Mouse (Mus musculus) hindbrain, embryonic 13.5 days (tissue): Measurements from ENCODE around the gene Znrf1. TPM values are rescaled to one million over a fixed set of nuclear protein-coding genes. Genes with fewer than 3 reads are reported as not detected.

ENCODE experiments used
- ATAC-seq: fragments of 200-750 bp; cut with Nextera tagmentation; 2 replicates; pipeline ENCODE4 v1.8.0; 2017; ENCODE audit warnings: moderate TSS enrichment; ENCODE audit not compliant: low FRiP score
- H3K27ac ChIP-seq: fragments of 300-500 bp; sonication (generic); 2 replicates; pipeline ENCODE4 v1.5.1; 2015; ENCODE audit warnings: inconsistent platforms, mild to moderate bottlenecking, moderate library complexity
- H3K27me3 ChIP-seq: fragments of 300-500 bp; sonication (generic); 2 replicates; pipeline ENCODE4 v1.6.1; 2015; ENCODE audit warnings: mild to moderate bottlenecking, inconsistent platforms
- H3K36me3 ChIP-seq: fragments of 300-500 bp; sonication (generic); 2 replicates; pipeline ENCODE4 v1.6.1; 2015; ENCODE audit warnings: mild to moderate bottlenecking, inconsistent platforms
- H3K4me1 ChIP-seq: fragments of 300-500 bp; sonication (generic); replicated peaks from 2 replicates; pipeline ENCODE4 v1.6.1; 2015; ENCODE audit warnings: inconsistent platforms
- H3K4me2 ChIP-seq: fragments of 300-500 bp; sonication (generic); 2 replicates; pipeline ENCODE4 v1.6.1; 2015; ENCODE audit warnings: inconsistent platforms, mild to moderate bottlenecking, moderate library complexity
- H3K4me3 ChIP-seq: fragments of 300-500 bp; sonication (generic); 2 replicates; pipeline ENCODE4 v1.5.1; 2015; ENCODE audit warnings: mild to moderate bottlenecking, inconsistent platforms
- H3K9ac ChIP-seq: fragments of 300-500 bp; sonication (generic); 2 replicates; pipeline ENCODE4 v1.6.1; 2015; ENCODE audit warnings: mild to moderate bottlenecking, inconsistent platforms
- H3K9me3 ChIP-seq: fragments of 300-500 bp; sonication (generic); 2 replicates; pipeline ENCODE4 v1.6.1; 2016; ENCODE audit warnings: inconsistent platforms
- WGBS: fragments of 180-500 bp; shearing (Covaris S2); methylation state at CpG from one replicate; pipeline ENCODE4 v1.1.7; 2015; 5-methylcytosine and 5-hydroxymethylcytosine counted together
- polyA plus RNA-seq: library from polyadenylated mRNA; unstranded; fragments of >200 nt; fragmentation: Nextera tagmentation; extraction: Ambion mirVana; gene quantifications from 2 replicates; pipeline ENCODE4 v1.2.1, GENCODE M21; 2015

The Znrf1 gene
- polyA plus RNA-seq, 1 experiment from 2014 or later: 80.0 TPM

DNA sequence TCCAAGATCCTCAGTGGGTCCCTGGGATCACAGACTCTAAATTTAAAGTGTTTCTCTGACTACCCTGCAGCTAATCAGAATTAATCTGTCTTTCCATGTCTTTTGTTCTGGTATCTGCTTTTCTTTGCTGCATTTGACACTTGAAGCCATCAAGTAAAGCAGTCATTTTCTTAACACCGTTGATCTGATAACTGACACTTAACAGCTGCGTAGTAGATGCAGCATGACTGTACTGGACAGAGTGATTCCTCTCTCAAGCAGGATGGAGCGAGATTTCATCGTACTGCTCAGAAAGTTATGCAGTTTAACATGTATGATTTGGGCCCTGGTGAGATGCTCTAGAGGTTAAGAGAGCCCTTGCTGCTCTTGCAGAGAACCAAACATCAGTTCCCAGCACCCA lies 39.6 kb downstream of the Znrf1 start:
- Histone ChIP-seq H3K4me2 (no peak overlapping the region), H3K27ac (no peak overlapping the region), H3K4me3 (no peak overlapping the region), H3K4me1 (peaks cover 58% of the 10 kb centered on the region), H3K27me3 (no peaks in the 10 kb centered on the region), H3K9me3 (no peaks in the 10 kb centered on the region), H3K9ac (no peak overlapping the region), H3K36me3 (peaks cover 5% of the 10 kb centered on the region; the same call in 1 of the 2 replicates)
- WGBS: 97% methylated on average over 4 of the region's 4 CpGs
- no peak for ATAC-seq

GRCm38 (mm10) chr8:111576501-111576900 lies 40.6 kb downstream of the Znrf1 start:
- Histone ChIP-seq H3K27me3 (no peaks in the 10 kb centered on the region), H3K9ac (no peak overlapping the region), H3K9me3 (no peaks in the 10 kb centered on the region), H3K4me3 (no peak overlapping the region), H3K4me2 (no peak overlapping the region), H3K4me1 (peaks cover 57% of the 10 kb centered on the region), H3K27ac (no peak overlapping the region), H3K36me3 (peaks cover 5% of the 10 kb centered on the region; the same call in 1 of the 2 replicates)
- no peak for ATAC-seq

DNA sequence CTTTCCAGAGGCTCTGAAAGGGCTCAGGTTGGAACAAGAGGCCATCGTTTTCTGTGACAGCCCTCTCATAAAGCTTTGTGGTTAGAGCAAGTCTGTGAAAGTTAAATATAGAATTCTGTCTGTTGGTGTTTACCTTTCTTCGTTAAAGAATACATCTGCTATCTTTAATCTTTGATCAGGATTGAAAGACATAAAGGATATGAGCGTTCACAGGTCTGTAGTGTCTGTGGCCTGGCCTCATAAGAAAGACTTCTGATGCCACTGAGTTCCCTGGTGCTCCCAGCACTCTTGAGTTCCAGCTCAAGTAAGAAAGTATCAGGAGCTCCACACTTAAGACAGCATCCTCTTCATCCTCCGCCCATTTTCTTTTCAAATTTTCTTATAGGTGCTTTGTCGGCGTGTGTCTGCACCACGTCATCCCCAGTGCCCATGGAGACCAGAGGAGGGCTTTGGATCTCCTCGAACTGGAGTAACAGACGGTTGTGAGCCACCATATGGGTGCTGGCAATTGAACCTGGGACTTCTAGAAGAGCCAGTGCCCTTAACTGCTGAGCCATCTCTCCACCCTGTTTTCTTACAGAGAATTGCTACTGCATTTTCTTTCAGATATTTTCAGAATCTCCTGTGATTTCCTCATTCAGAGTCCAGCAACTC lies 42.1 kb downstream of the Znrf1 start:
- Histone ChIP-seq H3K36me3 (peaks cover 5% of the 10 kb centered on the region; the same call in 1 of the 2 replicates), H3K27me3 (no peaks in the 10 kb centered on the region), H3K4me1 (peaks cover 53% of the 10 kb centered on the region), H3K4me2 (no peak overlapping the region), H3K27ac (no peak overlapping the region), H3K9ac (no peak overlapping the region), H3K4me3 (no peak overlapping the region), H3K9me3 (no peaks in the 10 kb centered on the region)
- 95% methylated on average over 9 of the region's 9 CpGs for WGBS
- ATAC-seq: no peak

- Histone ChIP-seq H3K27me3 (no peaks in the 10 kb centered on the region), H3K4me3 (no peak overlapping the region), H3K27ac (no peak overlapping the region; the same call in 1 of the 2 replicates), H3K4me1 (peaks cover 42% of the 10 kb centered on the region), H3K9ac (no peak overlapping the region), H3K4me2 (no peak overlapping the region), H3K9me3 (no peaks in the 10 kb centered on the region), H3K36me3 (peaks cover 5% of the 10 kb centered on the region; the same call in 1 of the 2 replicates)
- no peak for ATAC-seq
- WGBS: 93% methylated on average over 1 of the region's 1 CpGs
These were observed 43.4 kb downstream of the Znrf1 start for GRCm38 (mm10) chr8:111579318-111579717.

GRCm38 (mm10) chr8:111580306-111580705 lies 44.4 kb downstream of the Znrf1 start:
- no peak for ATAC-seq
- Histone ChIP-seq H3K4me2 (no peak overlapping the region), H3K27ac (no peak overlapping the region), H3K9me3 (no peaks in the 10 kb centered on the region), H3K9ac (no peak overlapping the region), H3K4me3 (no peak overlapping the region), H3K36me3 (peaks cover 5% of the 10 kb centered on the region; the same call in 1 of the 2 replicates), H3K27me3 (no peaks in the 10 kb centered on the region), H3K4me1 (peaks cover 42% of the 10 kb centered on the region)
- WGBS: 92% methylated on average over 3 of the region's 3 CpGs

GRCm38 (mm10) chr8:111582386-111582785 lies 46.5 kb downstream of the Znrf1 start:
- ATAC-seq: no peak
- H3K4me2 ChIP-seq: no peak overlapping the region
- peaks cover 26% of the 10 kb centered on the region for H3K4me1 ChIP-seq
- H3K27me3 ChIP-seq: no peaks in the 10 kb centered on the region
- H3K27ac ChIP-seq: no peak overlapping the region
- 66% methylated on average over 3 of the region's 3 CpGs for WGBS
- H3K9me3 ChIP-seq: no peaks in the 10 kb centered on the region
- H3K9ac ChIP-seq: no peak overlapping the region
- peaks cover 5% of the 10 kb centered on the region; the same call in 1 of the 2 replicates for H3K36me3 ChIP-seq
- no peak overlapping the region for H3K4me3 ChIP-seq

DNA sequence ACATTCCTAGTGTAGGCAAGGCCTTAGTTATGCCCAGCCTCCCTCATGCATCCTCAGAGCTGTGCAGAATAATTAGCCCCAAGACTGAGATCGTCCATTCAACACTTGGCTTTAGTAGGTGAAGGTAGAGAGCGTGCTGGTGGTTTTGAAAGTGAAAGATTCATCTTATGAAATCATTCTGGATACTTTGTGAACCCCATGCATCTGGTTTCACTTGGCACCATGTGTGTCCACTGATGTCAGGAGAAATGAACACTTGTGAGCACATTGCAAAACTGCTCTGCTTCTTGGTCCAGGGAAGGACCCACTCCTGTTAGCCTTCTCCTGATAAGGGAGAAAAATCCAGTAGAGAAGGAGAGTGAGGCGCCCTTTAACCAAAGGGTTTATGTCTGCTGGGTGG lies 49.0 kb downstream of the Znrf1 start:
- H3K27me3 ChIP-seq: no peaks in the 10 kb centered on the region
- no peaks in the 10 kb centered on the region for H3K9me3 ChIP-seq
- H3K27ac ChIP-seq: no peak overlapping the region
- peaks cover 15% of the 10 kb centered on the region; the same call in 1 of the 2 replicates for H3K4me1 ChIP-seq
- H3K4me2 ChIP-seq: no peak overlapping the region
- no peaks in the 10 kb centered on the region for H3K36me3 ChIP-seq
- ATAC-seq: no peak
- WGBS: 89% methylated on average over 3 of the region's 3 CpGs
- H3K9ac ChIP-seq: no peak overlapping the region
- H3K4me3 ChIP-seq: no peak overlapping the region

DNA sequence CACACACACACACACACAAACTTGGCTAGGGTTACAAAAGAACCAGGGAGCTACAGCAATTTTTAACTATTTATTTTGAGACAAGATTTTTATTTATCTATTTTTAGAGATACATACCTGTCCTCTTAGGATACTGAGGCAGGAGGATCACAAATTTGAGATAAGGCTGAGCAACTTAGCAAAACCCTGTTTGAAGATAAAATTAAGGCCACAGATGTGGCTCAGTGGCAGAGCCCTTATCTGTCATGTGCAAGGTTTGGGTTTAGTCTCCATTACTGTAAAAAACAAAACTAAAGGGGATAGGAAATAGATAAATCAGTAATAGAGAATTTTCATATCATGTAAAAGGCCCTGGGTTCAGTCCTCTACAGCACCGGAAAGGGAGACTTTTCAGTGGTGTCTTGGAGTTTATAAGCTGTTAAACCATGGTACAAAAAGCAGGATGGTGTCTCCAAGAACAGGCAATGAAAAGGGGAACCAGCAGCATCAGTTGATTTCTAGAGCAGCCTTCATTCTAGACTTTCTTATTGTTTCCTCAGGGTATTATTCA lies 51.7 kb downstream of the Znrf1 start:
- H3K36me3 ChIP-seq: no peaks in the 10 kb centered on the region
- 91% methylated on average over 1 of the region's 1 CpGs for WGBS
- no peak overlapping the region for H3K4me2 ChIP-seq
- no peaks in the 10 kb centered on the region for H3K9me3 ChIP-seq
- H3K4me1 ChIP-seq: peaks cover 24% of the 10 kb centered on the region
- no peak overlapping the region for H3K27ac ChIP-seq
- no peak for ATAC-seq
- no peaks in the 10 kb centered on the region for H3K27me3 ChIP-seq
- no peak overlapping the region for H3K4me3 ChIP-seq
- no peak overlapping the region for H3K9ac ChIP-seq

DNA sequence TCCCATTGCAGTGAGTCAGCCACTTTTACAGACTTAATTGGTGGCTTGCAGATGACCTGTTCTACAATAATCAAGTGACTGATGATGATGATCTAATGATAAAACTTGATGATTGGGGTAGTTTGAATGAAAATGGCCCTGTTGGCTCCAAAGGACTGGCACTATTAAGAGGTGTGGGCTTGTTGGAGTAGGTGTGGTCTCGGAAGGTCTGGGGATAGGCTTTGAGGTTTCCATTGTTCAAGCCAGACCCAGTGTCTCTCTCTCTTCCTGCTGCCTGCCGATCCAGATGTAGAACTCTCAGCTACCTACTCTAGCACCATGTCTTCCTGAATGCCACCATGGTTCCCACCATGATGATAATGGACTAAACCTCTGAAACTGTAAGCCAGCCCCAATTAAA lies 52.4 kb downstream of the Znrf1 start:
- Histone ChIP-seq H3K4me3 (no peak overlapping the region), H3K4me1 (peaks cover 27% of the 10 kb centered on the region), H3K36me3 (no peaks in the 10 kb centered on the region), H3K4me2 (no peak overlapping the region), H3K9me3 (no peaks in the 10 kb centered on the region), H3K27me3 (no peaks in the 10 kb centered on the region), H3K27ac (no peak overlapping the region), H3K9ac (no peak overlapping the region)
- WGBS: 90% methylated on average over 2 of the region's 2 CpGs
- no peak for ATAC-seq

DNA sequence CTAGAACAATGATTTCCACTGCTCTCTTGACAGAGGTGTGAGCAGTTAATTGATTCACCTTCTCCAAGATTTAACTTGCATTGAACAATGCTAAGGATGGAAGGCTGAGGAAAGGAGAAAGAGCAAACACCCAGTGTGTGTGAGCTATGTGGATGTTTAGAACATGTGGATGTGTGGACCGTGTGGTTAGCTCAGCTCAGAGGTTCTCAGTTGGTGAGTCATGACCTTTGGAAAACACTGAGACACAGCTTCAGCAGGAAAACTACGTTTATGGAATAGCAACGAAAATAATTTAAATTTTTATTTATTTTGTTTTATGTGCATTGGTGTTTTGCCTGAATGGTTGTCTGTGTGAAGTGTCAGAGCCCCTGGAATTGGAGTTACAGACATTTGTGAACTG lies 54.3 kb downstream of the Znrf1 start:
- 87% methylated on average over 3 of the region's 3 CpGs for WGBS
- Histone ChIP-seq H3K36me3 (no peaks in the 10 kb centered on the region), H3K4me2 (no peak overlapping the region), H3K27me3 (no peaks in the 10 kb centered on the region), H3K4me1 (peaks cover 45% of the 10 kb centered on the region), H3K9me3 (no peaks in the 10 kb centered on the region), H3K9ac (no peak overlapping the region), H3K27ac (no peak overlapping the region), H3K4me3 (no peak overlapping the region)
- no peak for ATAC-seq

DNA sequence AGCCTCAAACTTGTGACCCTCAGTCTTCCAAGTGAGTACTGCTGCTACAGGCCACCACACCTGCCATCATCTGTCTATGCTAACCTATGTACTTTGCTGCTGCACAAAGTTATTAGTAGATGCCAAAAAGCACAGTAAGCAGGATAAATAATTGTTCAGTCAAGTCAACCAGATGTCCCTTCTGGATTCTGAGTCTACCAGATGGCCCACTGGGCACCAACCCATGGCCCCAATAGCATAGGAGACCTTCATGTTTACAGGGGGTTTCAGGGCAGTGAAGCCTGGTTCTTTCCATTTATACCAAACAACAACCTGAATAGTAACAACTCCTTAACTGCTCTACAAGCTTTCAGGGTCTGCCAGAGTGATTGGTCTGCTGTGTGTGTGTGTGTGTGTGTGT lies 55.3 kb downstream of the Znrf1 start:
- H3K4me2 ChIP-seq: no peak overlapping the region
- ATAC-seq: no peak
- H3K9me3 ChIP-seq: no peaks in the 10 kb centered on the region
- no peaks in the 10 kb centered on the region for H3K36me3 ChIP-seq
- H3K4me3 ChIP-seq: no peak overlapping the region
- peaks cover 54% of the 10 kb centered on the region for H3K4me1 ChIP-seq
- no peak overlapping the region for H3K9ac ChIP-seq
- H3K27ac ChIP-seq: no peak overlapping the region; the same call in 1 of the 2 replicates
- H3K27me3 ChIP-seq: no peaks in the 10 kb centered on the region

- Histone ChIP-seq H3K4me2 (no peak overlapping the region), H3K36me3 (no peaks in the 10 kb centered on the region), H3K4me3 (no peak overlapping the region), H3K9ac (no peak overlapping the region), H3K27ac (no peak overlapping the region), H3K4me1 (peaks cover 67% of the 10 kb centered on the region), H3K27me3 (no peaks in the 10 kb centered on the region), H3K9me3 (no peaks in the 10 kb centered on the region)
- WGBS: 58% methylated on average over 7 of the region's 7 CpGs
- ATAC-seq: no peak
These were observed 56.6 kb downstream of the Znrf1 start for GRCm38 (mm10) chr8:111592390-111592910.
